Mouse (Mus musculus) lung, embryonic 14.5 days (tissue): ENCODE data around the gene Ppp2r2c. TPM values are rescaled to one million over a fixed set of nuclear protein-coding genes. Genes with fewer than 3 reads are reported as not detected.

Experiments
- ATAC-seq: fragments of 200-750 bp; cut with Nextera tagmentation; 2 replicates; pipeline ENCODE4 v1.8.0; 2017; ENCODE audit warnings: mild to moderate bottlenecking, moderate TSS enrichment, moderate library complexity; ENCODE audit not compliant: insufficient read depth
- DNase-seq: peaks from one replicate; pipeline ENCODE4 v3.0.0-alpha.2; 2015
- H3K27ac ChIP-seq: fragments of 300-500 bp; sonication (generic); 2 replicates; pipeline ENCODE4 v1.5.1; 2014; ENCODE audit warnings: low read depth, mild to moderate bottlenecking, moderate library complexity
- H3K27me3 ChIP-seq: fragments of 300-500 bp; sonication (generic); 2 replicates; pipeline ENCODE4 v1.6.1; 2014; ENCODE audit warnings: low read length, control low read depth; ENCODE audit not compliant: insufficient read depth
- H3K36me3 ChIP-seq: fragments of 300-500 bp; sonication (generic); 2 replicates; pipeline ENCODE4 v1.6.1; 2014; ENCODE audit warnings: control low read depth; ENCODE audit not compliant: insufficient read depth
- H3K4me1 ChIP-seq: fragments of 300-500 bp; sonication (generic); 2 replicates; pipeline ENCODE4 v1.6.1; 2014; ENCODE audit warnings: antibody characterized with exemption, control low read depth; ENCODE audit not compliant: insufficient read depth
- H3K4me2 ChIP-seq: fragments of 300-500 bp; sonication (generic); 2 replicates; pipeline ENCODE4 v1.6.1; 2014; ENCODE audit warnings: mild to moderate bottlenecking
- H3K4me3 ChIP-seq: fragments of 300-500 bp; sonication (generic); 2 replicates; pipeline ENCODE4 v1.5.1; 2014; ENCODE audit warnings: low read depth, low read length
- H3K9ac ChIP-seq: fragments of 300-500 bp; sonication (generic); 2 replicates; pipeline ENCODE4 v1.6.1; 2014
- H3K9me3 ChIP-seq: fragments of 300-500 bp; sonication (generic); 2 replicates; pipeline ENCODE4 v1.6.1; 2016; ENCODE audit warnings: low read depth, low read length, control low read depth
- CTCF ChIP-seq: IDR thresholded peaks from 2 replicates; pipeline ENCODE4 v1.5.1; 2016; ENCODE audit warnings: antibody characterized with exemption, low read depth
- WGBS: fragments of 180-500 bp; shearing (Covaris S2); extraction: QIAGEN DNeasy Blood & Tissue Kit; methylation state at CpG from one replicate; pipeline ENCODE4 v1.1.7; 2014; 5-methylcytosine and 5-hydroxymethylcytosine counted together
- polyA plus RNA-seq: library from polyadenylated mRNA; unstranded; fragments of >200 nt; fragmentation: Nextera tagmentation; extraction: Ambion mirVana; gene quantifications from 2 replicates; pipeline ENCODE4 v1.2.1, GENCODE M21; 2014

The Ppp2r2c gene
- polyA plus RNA-seq, 1 experiment from 2014 or later = 0.07 TPM

GRCm38 (mm10) chr5:36904703-36905102 lies 36.4 kb downstream of the Ppp2r2c start:
- Histone ChIP-seq H3K9ac (no peak overlapping the region), H3K27ac (no peak overlapping the region), H3K9me3 (no peaks in the 10 kb centered on the region), H3K27me3 (no peaks in the 10 kb centered on the region), H3K4me1 (no peaks in the 10 kb centered on the region), H3K36me3 (no peaks in the 10 kb centered on the region), H3K4me3 (no peak overlapping the region), H3K4me2 (no peak overlapping the region)
- DNase-seq = no peak
- no peak for ATAC-seq
- WGBS = 73% methylated on average over 9 of the region's 9 CpGs
- no peak for TF ChIP-seq CTCF

GRCm38 (mm10) chr5:36905216-36905615 lies 36.9 kb downstream of the Ppp2r2c start:
- Histone ChIP-seq H3K27ac (no peak overlapping the region), H3K9me3 (no peaks in the 10 kb centered on the region), H3K4me3 (no peak overlapping the region), H3K9ac (no peak overlapping the region), H3K36me3 (no peaks in the 10 kb centered on the region), H3K4me1 (no peaks in the 10 kb centered on the region), H3K27me3 (no peaks in the 10 kb centered on the region), H3K4me2 (no peak overlapping the region)
- TF ChIP-seq CTCF = no peak
- no peak for ATAC-seq
- WGBS = 64% methylated on average over 8 of the region's 8 CpGs
- peak; percentile 8 for DNase-seq

GRCm38 (mm10) chr5:36907695-36908094 lies 39.4 kb downstream of the Ppp2r2c start:
- Histone ChIP-seq H3K4me2 (no peak overlapping the region), H3K27me3 (no peaks in the 10 kb centered on the region), H3K4me1 (no peaks in the 10 kb centered on the region), H3K9me3 (no peaks in the 10 kb centered on the region), H3K36me3 (no peaks in the 10 kb centered on the region), H3K4me3 (no peak overlapping the region), H3K27ac (no peak overlapping the region), H3K9ac (no peak overlapping the region)
- no peak for TF ChIP-seq CTCF
- WGBS = 75% methylated on average over 10 of the region's 10 CpGs
- ATAC-seq (no peak), DNase-seq (no peak)

- Histone ChIP-seq H3K9ac (no peak overlapping the region), H3K27me3 (no peaks in the 10 kb centered on the region; the same call in 1 of the 2 replicates), H3K4me1 (no peaks in the 10 kb centered on the region), H3K36me3 (no peaks in the 10 kb centered on the region), H3K27ac (no peak overlapping the region), H3K9me3 (no peaks in the 10 kb centered on the region), H3K4me2 (no peak overlapping the region), H3K4me3 (no peak overlapping the region)
- 77% methylated on average over 21 of the region's 21 CpGs for WGBS
- no peak for ATAC-seq
- no peak for DNase-seq
- no peak for TF ChIP-seq CTCF
These were observed 41.2 kb downstream of the Ppp2r2c start for GRCm38 (mm10) chr5:36909545-36909944.

GRCm38 (mm10) chr5:36910980-36911379 lies 42.7 kb downstream of the Ppp2r2c start:
- Histone ChIP-seq H3K27me3 (no peaks in the 10 kb centered on the region; the same call in 1 of the 2 replicates), H3K4me2 (no peak overlapping the region), H3K9me3 (no peaks in the 10 kb centered on the region), H3K4me3 (no peak overlapping the region), H3K4me1 (no peaks in the 10 kb centered on the region), H3K9ac (no peak overlapping the region), H3K27ac (no peak overlapping the region), H3K36me3 (no peaks in the 10 kb centered on the region)
- TF ChIP-seq CTCF = no peak
- DNase-seq (no peak), ATAC-seq (no peak)
- 24% methylated on average over 7 of the region's 7 CpGs for WGBS

GRCm38 (mm10) chr5:36911759-36912352 lies 43.5 kb downstream of the Ppp2r2c start:
- no peaks in the 10 kb centered on the region for H3K9me3 ChIP-seq
- no peak overlapping the region for H3K9ac ChIP-seq
- ATAC-seq (no peak), DNase-seq (no peak)
- H3K4me3 ChIP-seq = no peak overlapping the region
- no peak overlapping the region for H3K27ac ChIP-seq
- no peak for TF ChIP-seq CTCF
- no peaks in the 10 kb centered on the region; the same call in 1 of the 2 replicates for H3K27me3 ChIP-seq
- no peaks in the 10 kb centered on the region for H3K4me1 ChIP-seq
- WGBS = 51% methylated on average over 11 of the region's 11 CpGs
- H3K4me2 ChIP-seq = no peak overlapping the region
- H3K36me3 ChIP-seq = no peaks in the 10 kb centered on the region

GRCm38 (mm10) chr5:36912602-36913310 lies 44.4 kb downstream of the Ppp2r2c start:
- Histone ChIP-seq H3K9ac (no peak overlapping the region), H3K27me3 (no peaks in the 10 kb centered on the region; the same call in 1 of the 2 replicates), H3K4me1 (no peaks in the 10 kb centered on the region), H3K4me3 (no peak overlapping the region), H3K4me2 (no peak overlapping the region), H3K27ac (no peak overlapping the region), H3K9me3 (no peaks in the 10 kb centered on the region), H3K36me3 (no peaks in the 10 kb centered on the region)
- ATAC-seq (no peak), DNase-seq (no peak)
- WGBS = 53% methylated on average over 14 of the region's 14 CpGs
- TF ChIP-seq CTCF = no peak
